Mouse (Mus musculus) heart, postnatal 25 days (tissue): ENCODE measurements around the gene Lrmda. TPM values are rescaled to one million over a fixed set of nuclear protein-coding genes. Genes with fewer than 3 reads are reported as not detected.

Experiments
- DNase-seq: peaks from one replicate; pipeline ENCODE4 v3.0.0; 2022; ENCODE audit warnings: low spot score
- intact Hi-C: fragments of 180-260 bp; cut with DNase I; formaldehyde crosslinking; loops from one replicate; pipeline ENCODE4 v1.15.1; 2025
- total RNA-seq, 2 experiments: library from RNA; stranded (reverse); gene quantifications; 2 replicates each; pipeline ENCODE4 v1.2.3; 2021

Gene Lrmda
- total RNA-seq, 2 experiments from 2014 or later: 0.83 to 1.8 TPM

GRCm38 (mm10) chr14:22922571-22922970 lies 903.1 kb downstream of the Lrmda start:
- DNase-seq: no peak
- intact Hi-C loops: no loop called here

DNA sequence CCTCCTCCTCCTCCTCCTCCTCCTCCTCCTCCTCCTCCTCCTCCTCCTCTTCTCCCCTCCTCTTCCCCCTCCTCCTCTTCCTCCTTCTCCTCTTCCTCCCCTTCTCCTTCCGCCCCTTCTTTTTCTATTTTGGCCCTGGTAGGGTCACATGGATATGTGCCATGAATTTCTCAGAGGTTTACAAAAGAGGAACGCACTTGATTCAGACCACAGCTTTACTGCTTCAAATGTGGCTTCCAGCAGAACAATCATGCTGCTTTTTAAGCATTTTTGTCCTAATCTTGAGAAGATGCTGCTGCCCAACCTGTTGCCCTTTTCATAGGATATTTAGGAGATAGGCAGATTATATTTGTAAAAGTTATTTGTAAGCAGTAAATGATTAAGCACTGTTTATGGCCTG lies 903.7 kb downstream of the Lrmda start:
- no peak for DNase-seq
- intact Hi-C loops: no loop called here

DNA sequence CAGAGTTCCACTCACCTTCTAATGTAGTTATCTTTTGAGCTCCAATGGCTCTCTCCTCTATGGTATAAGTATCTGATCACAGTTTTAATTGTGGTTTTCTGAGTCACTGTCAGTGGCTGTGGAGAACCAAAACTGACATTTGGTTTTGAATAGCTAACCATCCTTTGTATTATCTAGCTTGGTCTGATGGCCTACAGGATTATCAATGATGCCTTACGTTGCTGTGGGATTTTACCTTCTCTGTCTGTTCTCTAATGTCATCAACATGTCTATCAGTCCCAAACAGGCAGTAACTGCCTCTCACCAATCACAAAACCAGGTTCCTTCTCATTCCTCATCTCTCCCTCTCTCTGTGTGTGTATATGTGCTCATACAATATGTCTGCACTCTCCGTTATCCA lies 908.8 kb downstream of the Lrmda start:
- intact Hi-C loops: no loop called here
- no peak for DNase-seq

DNA sequence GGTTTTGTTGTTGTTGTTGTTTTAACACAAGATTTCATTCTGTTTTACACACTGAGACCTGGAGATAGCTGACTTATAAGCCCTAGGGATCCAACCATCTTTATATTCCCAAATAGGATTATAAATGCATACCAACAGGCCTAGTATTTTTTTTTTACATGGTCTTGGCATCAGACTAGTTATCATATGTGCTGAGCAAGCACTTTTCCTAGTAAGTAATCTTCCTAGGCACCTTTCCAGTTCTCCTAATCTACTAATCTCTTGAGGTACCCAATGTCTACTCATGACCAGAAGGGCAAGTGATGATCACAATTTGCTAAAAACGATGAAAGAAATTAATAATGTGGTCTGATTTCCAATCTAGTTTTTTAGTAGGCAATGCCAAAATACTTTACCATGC lies 909.2 kb downstream of the Lrmda start:
- intact Hi-C loops: no loop called here
- DNase-seq: no peak

DNA sequence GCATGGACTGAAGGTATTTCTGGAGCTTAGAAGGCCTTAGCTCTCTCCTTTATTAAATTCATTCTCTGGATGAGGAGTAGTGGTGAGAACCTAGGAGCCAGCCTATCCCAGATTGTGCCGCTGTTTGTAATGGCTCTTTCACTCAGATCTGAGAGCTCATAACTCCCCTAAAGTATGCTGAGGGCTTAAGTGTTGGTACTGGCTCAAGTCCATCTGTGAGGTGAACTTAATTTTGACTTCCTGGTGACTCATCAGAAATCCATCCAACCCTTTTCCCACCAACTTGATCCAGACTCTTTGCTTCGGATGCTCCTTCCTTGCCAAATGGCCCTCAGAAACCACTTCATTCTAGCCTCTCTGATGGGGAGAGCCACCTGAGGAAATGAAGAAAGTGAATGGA lies 910.1 kb downstream of the Lrmda start:
- intact Hi-C loops: no loop called here
- DNase-seq: no peak

- intact Hi-C loops: no loop called here
- no peak for DNase-seq
Measured at GRCm38 (mm10) chr14:22930488-22931046, 911.1 kb downstream of the Lrmda start.

DNA sequence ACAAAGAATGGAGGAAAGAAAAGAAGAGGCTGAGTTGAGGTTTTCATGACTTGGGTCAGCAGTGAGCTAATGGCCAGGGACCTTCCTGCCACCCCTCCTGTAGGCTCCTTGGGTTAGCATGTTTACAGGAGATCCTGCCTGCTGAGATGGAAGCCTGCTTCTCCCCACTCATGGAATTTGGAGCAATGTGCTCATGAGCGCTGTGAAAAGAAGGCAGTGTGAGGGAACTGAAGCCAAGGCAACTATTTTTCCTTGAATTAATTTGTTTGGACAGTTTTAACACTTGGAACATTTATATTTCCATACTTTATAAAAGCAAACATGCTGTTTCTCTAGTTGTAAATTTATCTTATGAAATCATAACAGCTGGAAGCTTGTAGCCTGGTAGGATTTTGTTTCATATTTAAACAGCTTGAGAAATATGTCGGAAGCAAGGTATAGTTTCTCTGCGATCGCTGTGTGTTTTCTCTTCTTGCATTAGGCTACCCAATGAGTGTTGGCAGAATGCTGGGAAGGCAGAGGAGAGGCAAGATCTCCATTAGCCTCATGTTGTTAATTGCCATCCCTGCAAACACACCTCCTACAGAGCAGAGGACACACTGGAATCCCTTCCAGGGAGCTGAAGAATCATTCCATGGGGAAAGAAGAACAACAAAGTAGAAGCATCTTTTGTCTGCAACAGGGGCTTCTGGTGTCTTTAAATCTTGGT lies 911.8 kb downstream of the Lrmda start:
- intact Hi-C loops: no loop called here
- DNase-seq: no peak

DNA sequence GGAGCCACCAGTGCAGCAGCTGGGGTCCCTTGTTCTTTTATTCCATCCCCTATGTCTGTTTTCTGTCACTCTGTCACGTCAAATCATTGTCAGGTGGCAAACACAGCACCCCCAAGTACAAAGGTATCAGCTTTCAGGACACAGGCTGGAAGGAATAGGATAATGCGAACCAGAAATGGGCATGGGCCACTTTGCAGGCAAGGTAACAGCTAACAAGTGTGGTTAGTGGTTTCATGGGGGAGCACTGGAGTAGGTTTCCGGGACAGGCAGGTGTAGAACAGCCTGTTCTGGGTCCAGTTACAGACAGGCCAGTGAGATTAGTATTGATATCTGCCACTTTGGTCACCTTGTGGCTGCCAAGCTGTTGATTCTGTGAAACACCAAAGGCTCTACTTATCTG lies 917.2 kb downstream of the Lrmda start:
- DNase-seq: no peak
- intact Hi-C loops: no loop called here

GRCm38 (mm10) chr14:22940576-22940975 lies 921.1 kb downstream of the Lrmda start:
- no peak for DNase-seq
- intact Hi-C loops: no loop called here

GRCm38 (mm10) chr14:22942569-22942968 lies 923.1 kb downstream of the Lrmda start:
- intact Hi-C loops: no loop called here
- no peak for DNase-seq

- no peak for DNase-seq
- intact Hi-C loops: no loop called here
Measured at GRCm38 (mm10) chr14:22949466-22949865, 930.0 kb downstream of the Lrmda start.

GRCm38 (mm10) chr14:22952981-22953380 lies 933.5 kb downstream of the Lrmda start:
- intact Hi-C loops: no loop called here
- no peak for DNase-seq

GRCm38 (mm10) chr14:22960166-22960565 lies 940.7 kb downstream of the Lrmda start:
- intact Hi-C loops: no loop called here
- DNase-seq: peak; percentile 10

- intact Hi-C loops: no loop called here
- peak; percentile 8 for DNase-seq
Measured at GRCm38 (mm10) chr14:22964796-22965660, 945.5 kb downstream of the Lrmda start.

GRCm38 (mm10) chr14:22968705-22969104 lies 949.2 kb downstream of the Lrmda start:
- no peak for DNase-seq
- intact Hi-C loops: no loop called here

- intact Hi-C loops: no loop called here
- DNase-seq: peak; percentile 37
Measured at GRCm38 (mm10) chr14:22986736-22987135, 967.2 kb downstream of the Lrmda start.

DNA sequence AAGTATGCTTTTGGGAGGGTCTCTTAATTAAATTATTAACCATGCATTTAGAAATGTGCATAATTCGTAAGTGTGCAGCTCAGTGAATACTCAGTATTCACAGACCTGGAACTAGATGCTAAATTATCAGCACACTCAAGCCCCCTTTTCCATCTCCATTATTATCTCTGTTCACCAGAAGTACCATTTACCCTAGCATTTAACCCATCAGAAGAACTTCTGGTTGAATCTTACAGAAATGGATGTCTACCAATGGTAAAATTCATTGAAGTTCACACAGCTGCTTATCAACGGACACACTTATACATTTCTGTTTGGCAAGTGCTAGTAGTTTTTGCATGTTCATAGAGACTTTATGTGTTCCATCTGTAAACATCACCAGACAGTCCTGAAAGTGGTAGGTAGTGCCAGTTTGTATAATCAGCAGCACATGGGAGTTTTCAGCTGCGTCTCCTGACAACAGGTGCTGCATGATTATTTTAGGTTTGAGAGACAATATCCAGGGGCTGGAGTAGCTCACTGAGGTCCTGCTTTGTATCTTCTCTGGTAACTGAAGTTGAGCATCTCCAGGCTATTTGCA lies 968.7 kb downstream of the Lrmda start:
- DNase-seq: no peak
- intact Hi-C loops: no loop called here

GRCm38 (mm10) chr14:22995184-22995935 lies 975.8 kb downstream of the Lrmda start:
- intact Hi-C loops: no loop called here
- DNase-seq: no peak

DNA sequence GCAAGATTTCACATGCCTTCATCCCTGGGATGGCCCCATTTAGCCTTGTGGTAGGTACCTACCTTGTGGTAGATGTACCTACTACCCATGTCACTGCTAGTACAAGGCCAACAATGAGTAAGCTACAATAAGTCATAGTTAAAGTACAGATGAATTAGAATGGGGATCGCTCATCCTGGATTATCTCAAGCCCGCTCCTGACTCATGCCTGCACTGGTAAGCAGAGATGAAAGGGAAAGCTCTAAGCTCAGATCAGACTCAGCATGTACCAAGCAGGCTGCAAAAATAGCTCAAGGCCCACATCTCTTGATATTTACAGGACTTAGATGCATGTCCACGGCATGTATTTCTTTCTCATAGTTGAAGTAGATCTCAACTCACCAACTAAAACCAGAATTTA lies 979.4 kb downstream of the Lrmda start:
- intact Hi-C loops: no loop called here
- DNase-seq: no peak

DNA sequence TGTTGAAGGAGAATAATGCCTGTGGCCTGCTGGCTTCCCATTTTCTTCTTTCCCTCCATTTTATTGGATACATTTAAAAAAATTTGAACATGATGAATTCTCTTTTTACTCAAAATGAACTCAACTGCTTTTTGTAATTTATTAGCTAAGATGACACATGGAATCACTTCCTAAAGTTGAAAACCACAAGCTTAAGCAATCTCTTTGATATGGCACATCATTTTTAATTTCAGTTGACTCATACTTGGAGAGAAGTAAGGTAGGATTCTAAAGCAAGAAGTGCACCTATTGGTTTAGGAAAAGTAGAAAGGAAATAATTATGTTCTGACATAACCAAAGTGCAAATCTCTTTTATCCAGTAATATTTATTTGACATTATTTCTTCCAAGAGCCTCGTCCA lies 992.5 kb downstream of the Lrmda start:
- intact Hi-C loops: no loop called here
- DNase-seq: no peak
